Mouse (Mus musculus) cerebral cortex, adult 2 months (tissue): ENCODE results near the gene Ndufa8.

ENCODE experiments used
- WGBS: fragments of 180-500 bp; shearing (Covaris S2); methylation state at CpG from one replicate; pipeline ENCODE4 v1.1.7; 2018; 5-methylcytosine and 5-hydroxymethylcytosine counted together

Ndufa8 gene

GRCm38 (mm10) chr2:36048164-36048563, 1.0 kb downstream of the Ndufa8 start:
- WGBS: 38% methylated on average over 8 of the region's 8 CpGs

- 89% methylated on average over 1 of the region's 1 CpGs for WGBS
Measured at GRCm38 (mm10) chr2:36040872-36041271, 8.3 kb downstream of the Ndufa8 start.

GRCm38 (mm10) chr2:36039297-36039985, 9.8 kb downstream of the Ndufa8 start:
- WGBS: 73% methylated on average over 7 of the region's 7 CpGs

- 79% methylated on average over 11 of the region's 11 CpGs for WGBS
Measured at GRCm38 (mm10) chr2:36035413-36036081, 13.7 kb downstream of the Ndufa8 start.

- WGBS: 93% methylated on average over 7 of the region's 7 CpGs
Measured at GRCm38 (mm10) chr2:36034898-36035297, 14.3 kb downstream of the Ndufa8 start.

- WGBS: 76% methylated on average over 7 of the region's 7 CpGs
Measured at GRCm38 (mm10) chr2:36033966-36034365, 15.2 kb downstream of the Ndufa8 start.

GRCm38 (mm10) chr2:36032884-36033283, 16.3 kb downstream of the Ndufa8 start:
- 81% methylated on average over 7 of the region's 7 CpGs for WGBS

- 61% methylated on average over 3 of the region's 3 CpGs for WGBS
Measured at GRCm38 (mm10) chr2:36023291-36023690, 25.9 kb downstream of the Ndufa8 start.

GRCm38 (mm10) chr2:36021385-36022159, 27.6 kb downstream of the Ndufa8 start:
- WGBS: 10% methylated on average over 30 of the region's 32 CpGs

- WGBS: 73% methylated on average over 12 of the region's 12 CpGs
Measured at GRCm38 (mm10) chr2:36013010-36013409, 36.2 kb downstream of the Ndufa8 start.

- WGBS: under 1% methylated on average over 44 of the region's 44 CpGs
Measured at GRCm38 (mm10) chr2:36011331-36011825, 37.8 kb downstream of the Ndufa8 start.

- 56% methylated on average over 8 of the region's 8 CpGs for WGBS
Measured at GRCm38 (mm10) chr2:36010579-36010978, 38.6 kb downstream of the Ndufa8 start.

GRCm38 (mm10) chr2:36009386-36009785, 39.8 kb downstream of the Ndufa8 start:
- WGBS: 26% methylated on average over 4 of the region's 4 CpGs

GRCm38 (mm10) chr2:36008071-36008470, 41.1 kb downstream of the Ndufa8 start:
- 20% methylated on average over 1 of the region's 1 CpGs for WGBS

- WGBS: 47% methylated on average over 6 of the region's 6 CpGs
Measured at GRCm38 (mm10) chr2:36002188-36002587, 47.0 kb downstream of the Ndufa8 start.

- WGBS: 23% methylated on average over 1 of the region's 1 CpGs
Measured at GRCm38 (mm10) chr2:36000390-36000789, 48.8 kb downstream of the Ndufa8 start.

GRCm38 (mm10) chr2:35998416-35998815, 50.8 kb downstream of the Ndufa8 start:
- WGBS: 96% methylated on average over 5 of the region's 5 CpGs

GRCm38 (mm10) chr2:35996753-35997152, 52.5 kb downstream of the Ndufa8 start:
- 82% methylated on average over 2 of the region's 2 CpGs for WGBS

- WGBS: 49% methylated on average over 6 of the region's 6 CpGs
Measured at GRCm38 (mm10) chr2:35994303-35994702, 54.9 kb downstream of the Ndufa8 start.

- WGBS: 87% methylated on average over 2 of the region's 2 CpGs
Measured at GRCm38 (mm10) chr2:35993481-35993880, 55.7 kb downstream of the Ndufa8 start.

GRCm38 (mm10) chr2:35992259-35992658, 56.9 kb downstream of the Ndufa8 start:
- 88% methylated on average over 3 of the region's 3 CpGs for WGBS
